In the genomic region with DNA sequence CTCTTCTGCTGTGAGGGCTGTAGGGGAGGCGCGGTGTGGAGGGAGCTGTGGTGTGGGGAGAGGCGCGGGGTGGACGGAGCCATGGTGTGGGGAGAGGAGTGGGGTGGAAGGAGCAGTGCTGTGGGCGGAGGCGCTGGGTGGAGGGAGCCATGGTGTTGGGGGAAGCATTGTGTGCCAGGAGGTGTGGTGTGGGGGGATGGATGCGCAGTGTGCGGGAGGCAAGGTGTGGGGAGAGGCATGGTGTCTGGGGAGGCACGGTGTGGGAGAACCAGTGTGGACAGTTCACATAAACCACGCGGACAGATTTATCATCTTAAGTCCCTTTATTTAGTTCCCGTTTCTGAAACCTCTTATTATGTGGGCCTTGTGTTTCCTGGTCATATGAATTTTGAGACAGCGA, we compare ENCODE assay signal across 12 mouse cellular contexts.
DNase-seq lines count a peak whose midpoint lies in the region; ATAC-seq and TF ChIP-seq lines count a peak whose summit lies in the region.
"Had no signal": no experiment of that assay in that cellular context is flagged by ENCODE, and none has a peak within 500 bp of the region (broad histone marks: within the 10 kb centered on the region; RNA-seq: fewer than 3 reads in every experiment).

No protein-coding gene starts in this region.

- H3K36me3 ChIP-seq in forebrain, embryonic 10.5 days (replicated peaks), result no peaks in the 10 kb centered on the region
- no peaks in the 10 kb centered on the region for H3K36me3 ChIP-seq in forebrain, postnatal 0 days (ENCODE audit: insufficient read depth)
- no peaks in the 10 kb centered on the region for H3K36me3 ChIP-seq in lung, embryonic 14.5 days (ENCODE audit: insufficient read depth)
- no peaks in the 10 kb centered on the region for H3K36me3 ChIP-seq in embryonic facial prominence, embryonic 12.5 days
- H3K36me3 ChIP-seq: intestine, embryonic 15.5 days had no signal

- whole genome bisulfite sequencing in forebrain, embryonic 10.5 days, result 92% methylated on average over 14 of the region's 14 CpGs
- 97% methylated on average over 14 of the region's 14 CpGs for WGBS in forebrain, postnatal 0 days
- 33% methylated on average over 14 of the region's 14 CpGs for WGBS in lung, embryonic 14.5 days
- 83% methylated on average over 14 of the region's 14 CpGs for WGBS in embryonic facial prominence, embryonic 12.5 days

- no peaks in the 10 kb centered on the region for H3K9me3 ChIP-seq in forebrain, embryonic 10.5 days
- H3K9me3 ChIP-seq in forebrain, postnatal 0 days (ENCODE audit: low read length), result no peaks in the 10 kb centered on the region
- no peaks in the 10 kb centered on the region for H3K9me3 ChIP-seq in lung, embryonic 14.5 days (ENCODE audit: low read depth, low read length)
- H3K9me3 ChIP-seq in embryonic facial prominence, embryonic 12.5 days, result no peaks in the 10 kb centered on the region
- H3K9me3 ChIP-seq: intestine, embryonic 15.5 days had no signal

- no peak for ATAC-seq in forebrain, postnatal 0 days
- peak; percentile 35 for ATAC-seq in lung, embryonic 14.5 days (ENCODE audit: insufficient read depth)
- peak; percentile 64; the same call in 1 of the 2 replicates for ATAC-seq in embryonic facial prominence, embryonic 12.5 days (ENCODE audit: insufficient number of reproducible peaks, insufficient read depth, low FRiP score, low TSS enrichment)
- ATAC-seq: intestine, embryonic 15.5 days had no signal

- no peak for TF ChIP-seq CTCF in forebrain, postnatal 0 days (IDR thresholded peaks at IDR 0.05; ENCODE audit: low read depth)
- TF ChIP-seq CTCF in lung, embryonic 14.5 days (IDR thresholded peaks at IDR 0.05; ENCODE audit: low read depth), result no peak

- DNase-seq in forebrain, embryonic 10.5 days (ENCODE audit: extremely low spot score, low spot score), result no peak
- no peak for DNase-seq in forebrain, postnatal 0 days
- peak; percentile 48 for DNase-seq in lung, embryonic 14.5 days
- no peak for DNase-seq in lung, postnatal 14 days
- DNase-seq in lung, postnatal 4 days, result peak; percentile 37 to 58
- no peak for DNase-seq in left cerebral cortex, adult 9 months (ENCODE audit: low spot score in 2 of 2)
- no peak for DNase-seq in layer of hippocampus, adult 18-20 months (ENCODE audit: low spot score in 2 of 2)
- DNase-seq: adrenal gland, postnatal 25 days; cerebellum, adult 2 months; thymus, postnatal 14 days had no signal

- H3K27me3 ChIP-seq in forebrain, embryonic 10.5 days (ENCODE audit: poor library complexity, severe bottlenecking), result peaks cover 9% of the 10 kb centered on the region; the same call in 1 of the 2 replicates
- H3K27me3 ChIP-seq in forebrain, postnatal 0 days (ENCODE audit: insufficient read depth, low read length), result no peaks in the 10 kb centered on the region
- no peaks in the 10 kb centered on the region for H3K27me3 ChIP-seq in lung, embryonic 14.5 days (ENCODE audit: insufficient read depth, low read length)
- no peaks in the 10 kb centered on the region for H3K27me3 ChIP-seq in embryonic facial prominence, embryonic 12.5 days
- H3K27me3 ChIP-seq: intestine, embryonic 15.5 days had no signal

- peaks cover 45% of the 10 kb centered on the region for H3K4me1 ChIP-seq in forebrain, embryonic 10.5 days
- H3K4me1 ChIP-seq in forebrain, postnatal 0 days (ENCODE audit: insufficient read depth), result no peaks in the 10 kb centered on the region
- H3K4me1 ChIP-seq in lung, embryonic 14.5 days (ENCODE audit: insufficient read depth), result peaks cover 51% of the 10 kb centered on the region
- peaks cover 41% of the 10 kb centered on the region for H3K4me1 ChIP-seq in embryonic facial prominence, embryonic 12.5 days

- H3K4me2 ChIP-seq in forebrain, postnatal 0 days (ENCODE audit: low read depth), result no peak overlapping the region
- no peak overlapping the region for H3K4me2 ChIP-seq in lung, embryonic 14.5 days
- H3K4me2 ChIP-seq in embryonic facial prominence, embryonic 12.5 days (replicated peaks), result no peak overlapping the region
- H3K4me2 ChIP-seq: intestine, embryonic 15.5 days had no signal

- no peak overlapping the region for H3K4me3 ChIP-seq in forebrain, embryonic 10.5 days
- H3K4me3 ChIP-seq in forebrain, postnatal 0 days (ENCODE audit: low read depth, low read length), result no peak overlapping the region
- no peak overlapping the region for H3K4me3 ChIP-seq in lung, embryonic 14.5 days (ENCODE audit: low read depth, low read length)
- no peak overlapping the region for H3K4me3 ChIP-seq in embryonic facial prominence, embryonic 12.5 days
- H3K4me3 ChIP-seq: intestine, embryonic 15.5 days had no signal

- no peak overlapping the region for H3K9ac ChIP-seq in forebrain, postnatal 0 days
- no peak overlapping the region for H3K9ac ChIP-seq in lung, embryonic 14.5 days
- H3K9ac ChIP-seq in embryonic facial prominence, embryonic 12.5 days, result no peak overlapping the region
- H3K9ac ChIP-seq: intestine, embryonic 15.5 days had no signal

- H3K27ac ChIP-seq in forebrain, embryonic 10.5 days, result peak overlapping the region; percentile 72
- H3K27ac ChIP-seq in forebrain, postnatal 0 days (ENCODE audit: low read depth, low read length), result no peak overlapping the region
- peak overlapping the region; percentile 80 for H3K27ac ChIP-seq in lung, embryonic 14.5 days (ENCODE audit: low read depth)
- peak overlapping the region; percentile 58 for H3K27ac ChIP-seq in embryonic facial prominence, embryonic 12.5 days
- H3K27ac ChIP-seq: intestine, embryonic 15.5 days had no signal

Comparison
In these comparisons a context has a peak if more than half of its experiments do, and no peak if none do; other contexts are left out.
1. DNase-seq: peak in lung, embryonic 14.5 days (single experiment) and lung, postnatal 4 days (2 of 2); none in forebrain, embryonic 10.5 days (single experiment), forebrain, postnatal 0 days (single experiment), lung, postnatal 14 days (single experiment), left cerebral cortex, adult 9 months (0 of 2) and layer of hippocampus, adult 18-20 months (0 of 2).